Mouse (Mus musculus): ENCODE results near the gene Yif1a. TPM values are rescaled to one million over a fixed set of nuclear protein-coding genes. Genes with fewer than 3 reads are reported as not detected.
A peak's percentile ranks its signal among the peaks of the same experiment; 100 is the strongest.

The Yif1a gene
- 82.0 and 92.3 TPM in 2 replicates for polyA plus RNA-seq (2015; fragmentation: Nextera tagmentation; extraction: Ambion mirVana)

DNA sequence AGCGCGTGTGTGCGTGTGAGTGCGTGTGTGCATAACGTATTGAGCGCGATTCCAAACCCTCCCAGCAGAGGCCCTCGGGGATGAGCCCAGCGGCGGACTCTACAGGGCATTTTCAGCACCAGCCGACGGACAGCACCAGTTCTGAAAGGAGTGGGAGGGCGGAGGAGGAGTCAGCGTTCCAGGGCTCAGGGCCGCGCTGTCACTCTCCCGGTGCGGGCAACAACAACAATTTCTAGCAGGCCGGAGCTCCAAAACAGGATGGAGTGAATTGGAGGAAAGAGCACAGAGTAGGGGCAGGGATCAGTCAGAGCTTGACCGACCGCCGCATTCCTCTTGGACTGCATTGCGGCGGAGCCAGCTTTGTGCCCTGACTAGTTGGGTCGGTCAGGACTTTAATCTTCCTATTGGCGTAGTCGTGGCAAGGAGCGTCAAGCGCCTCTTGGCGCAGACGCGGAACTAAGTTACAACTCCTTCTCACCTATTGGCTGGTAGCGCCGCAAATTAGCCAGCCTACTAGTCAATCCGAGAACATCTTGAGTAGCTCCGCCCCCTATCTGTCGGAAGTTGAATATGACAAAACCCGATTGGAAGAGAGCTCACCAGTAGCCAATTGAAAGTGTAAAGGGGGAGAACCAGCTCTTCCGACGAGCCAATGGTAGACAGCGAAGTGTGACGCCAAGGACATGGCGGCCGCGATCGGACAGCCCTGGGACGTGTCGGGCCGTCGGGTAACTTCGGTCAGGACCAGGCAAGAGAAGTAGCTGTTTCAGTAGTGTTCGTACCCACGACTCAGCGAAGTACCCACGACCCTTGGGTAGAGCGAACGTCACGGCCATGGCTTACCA, at the start of gene Yif1a:
TSS of gene Yif1a (plus strand) at position 655 of the 845 bp plus-strand sequence.
- Histone ChIP-seq H3K36me3 (peaks cover 25% of the 10 kb centered on the region), H3K9ac (peak within 1 kb of the TSS; percentile 74), H3K4me2 (peak within 1 kb of the TSS; percentile 82), H3K27me3 (peaks cover 35% of the 10 kb centered on the region), H3K9me3 (replicated peaks) (no peaks in the 10 kb centered on the region), H3K4me3 (peak within 1 kb of the TSS; percentile 71), H3K27ac (peak within 1 kb of the TSS; percentile 82), H3K4me1 (replicated peaks) (peaks cover 29% of the 10 kb centered on the region)
- peak; percentile 91 for ATAC-seq (replicated peaks; ENCODE audit: insufficient number of reproducible peaks, insufficient read depth, low FRiP score, low read depth)
- WGBS: under 1% methylated on average over 58 of the region's 58 CpGs

DNA sequence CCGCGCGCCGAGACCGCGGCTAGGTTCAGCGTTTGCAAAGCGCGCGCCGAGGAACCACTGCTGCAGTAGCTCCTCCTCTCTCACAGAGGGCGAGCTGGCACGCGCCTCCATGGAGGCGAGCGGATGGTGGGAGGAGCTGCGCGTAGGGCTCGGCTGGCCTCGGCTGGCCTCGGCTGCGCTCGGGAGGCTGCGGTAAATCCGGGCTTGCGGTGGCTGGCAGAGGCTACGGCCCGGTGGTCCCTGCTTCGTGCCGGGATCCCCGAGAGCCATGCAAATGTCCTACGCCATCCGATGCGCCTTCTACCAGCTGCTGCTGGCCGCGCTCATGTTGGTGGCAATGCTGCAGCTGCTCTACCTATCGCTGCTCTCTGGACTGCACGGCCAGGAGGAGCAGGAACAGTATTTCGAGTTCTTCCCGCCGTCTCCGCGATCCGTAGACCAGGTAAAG, 49.6 kb upstream of the Yif1a start, which contains the start of the genes B4gat1 and AC124502.3:
TSS of gene B4gat1 (plus strand) at position 118 of the 448 bp plus-strand sequence.
TSS of gene AC124502.3 (plus strand) at position 183 of the 448 bp plus-strand sequence.
- peak within 1 kb of the TSS; percentile 94 for H3K9ac ChIP-seq
- H3K4me1 ChIP-seq (replicated peaks): peaks cover 36% of the 10 kb centered on the region
- H3K9me3 ChIP-seq (replicated peaks): no peaks in the 10 kb centered on the region
- ATAC-seq (replicated peaks; ENCODE audit: insufficient number of reproducible peaks, insufficient read depth, low FRiP score, low read depth): peak; percentile 90
- H3K27me3 ChIP-seq: no peaks in the 10 kb centered on the region
- H3K27ac ChIP-seq: peak within 1 kb of the TSS; percentile 77
- WGBS: under 1% methylated on average over 42 of the region's 44 CpGs
- no peaks in the 10 kb centered on the region for H3K36me3 ChIP-seq
- peak within 1 kb of the TSS; percentile 98 for H3K4me2 ChIP-seq
- peak within 1 kb of the TSS; percentile 84 for H3K4me3 ChIP-seq

DNA sequence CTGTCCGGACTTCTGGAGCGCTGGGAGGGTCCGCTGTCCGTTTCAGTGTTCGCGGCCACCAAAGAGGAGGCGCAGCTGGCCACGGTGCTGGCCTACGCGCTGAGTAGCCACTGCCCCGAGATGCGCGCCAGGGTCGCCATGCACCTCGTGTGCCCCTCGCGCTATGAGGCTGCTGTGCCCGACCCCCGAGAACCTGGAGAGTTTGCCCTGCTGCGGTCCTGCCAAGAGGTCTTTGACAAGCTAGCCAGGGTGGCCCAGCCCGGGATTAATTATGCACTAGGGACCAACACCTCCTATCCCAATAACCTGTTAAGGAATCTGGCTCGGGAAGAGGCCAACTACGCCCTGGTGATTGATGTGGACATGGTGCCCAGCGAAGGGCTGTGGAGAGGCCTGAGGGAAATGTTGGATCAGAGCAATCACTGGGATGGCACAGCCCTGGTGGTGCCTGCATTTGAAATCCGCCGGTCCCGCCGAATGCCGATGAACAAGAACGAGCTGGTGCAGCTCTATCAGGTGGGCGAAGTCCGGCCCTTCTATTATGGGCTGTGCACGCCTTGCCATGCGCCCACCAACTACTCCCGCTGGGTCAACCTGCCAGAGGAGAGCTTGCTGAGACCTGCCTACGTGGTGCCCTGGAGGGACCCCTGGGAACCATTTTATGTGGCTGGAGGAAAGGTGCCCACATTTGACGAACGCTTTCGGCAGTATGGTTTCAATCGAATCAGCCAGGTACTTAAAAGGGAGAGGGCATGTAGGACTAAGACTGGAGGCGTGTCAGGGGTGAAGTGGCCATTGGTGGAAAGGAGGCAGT, 48.8 kb upstream of the Yif1a start:
- peak overlapping the region; percentile 98 for H3K4me2 ChIP-seq
- H3K4me3 ChIP-seq: peak overlapping the region; percentile 84
- H3K9me3 ChIP-seq (replicated peaks): no peaks in the 10 kb centered on the region
- peaks cover 36% of the 10 kb centered on the region for H3K4me1 ChIP-seq (replicated peaks)
- H3K27me3 ChIP-seq: no peaks in the 10 kb centered on the region
- H3K27ac ChIP-seq: no peak overlapping the region
- 14% methylated on average over 41 of the region's 41 CpGs for WGBS
- H3K36me3 ChIP-seq: no peaks in the 10 kb centered on the region
- ATAC-seq (replicated peaks; ENCODE audit: insufficient number of reproducible peaks, insufficient read depth, low FRiP score, low read depth): 0 out of 2 replicates have a peak, but pooled peaks have one; percentile 1
- H3K9ac ChIP-seq: peak overlapping the region; percentile 94

DNA sequence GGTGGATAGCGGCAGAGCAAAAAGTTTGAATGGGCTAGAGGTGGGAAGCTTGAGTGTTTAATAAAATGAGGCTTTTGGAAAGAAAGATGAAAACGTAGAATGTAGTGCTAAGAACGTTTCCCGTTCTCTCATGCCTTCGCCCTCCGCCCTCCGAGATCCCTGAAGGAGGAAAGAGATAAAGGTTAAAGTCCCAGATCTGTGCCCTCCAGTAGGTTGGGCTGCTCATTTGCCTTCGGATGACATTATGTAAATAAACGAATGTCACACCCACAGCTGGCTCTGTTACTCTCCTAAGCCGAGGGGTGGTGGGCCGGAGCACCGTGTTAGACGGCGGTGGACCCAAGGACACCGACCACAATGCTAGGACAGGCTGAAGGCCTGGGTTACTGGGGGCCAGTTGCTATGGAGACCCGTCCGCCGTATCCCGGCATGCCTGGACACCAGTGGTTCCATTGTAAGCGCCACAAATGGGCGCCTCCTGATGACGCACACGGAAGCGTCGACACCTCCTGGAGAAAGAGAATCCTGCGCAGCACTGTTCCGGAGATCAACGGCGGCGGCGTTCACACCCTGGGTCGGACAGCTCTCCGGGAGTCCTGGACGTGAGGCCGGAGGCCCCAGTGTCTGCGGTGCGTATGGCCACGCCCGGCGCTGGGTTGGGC, 47.3 kb upstream of the Yif1a start, which contains the start of gene Brms1:
TSS of gene Brms1 (plus strand) at position 493 of the 662 bp plus-strand sequence.
- peak within 1 kb of the TSS; percentile 76 for H3K27ac ChIP-seq
- peak within 1 kb of the TSS; percentile 84 for H3K4me3 ChIP-seq
- peak; percentile 52 for ATAC-seq (replicated peaks; ENCODE audit: insufficient number of reproducible peaks, insufficient read depth, low FRiP score, low read depth)
- 4% methylated on average over 40 of the region's 40 CpGs for WGBS
- H3K9me3 ChIP-seq (replicated peaks): no peaks in the 10 kb centered on the region
- H3K27me3 ChIP-seq: no peaks in the 10 kb centered on the region
- peaks cover 36% of the 10 kb centered on the region for H3K4me1 ChIP-seq (replicated peaks)
- H3K4me2 ChIP-seq: peak within 1 kb of the TSS; percentile 98
- peak within 1 kb of the TSS; percentile 86 for H3K9ac ChIP-seq
- H3K36me3 ChIP-seq: no peaks in the 10 kb centered on the region; the same call in 1 of the 2 replicates

DNA sequence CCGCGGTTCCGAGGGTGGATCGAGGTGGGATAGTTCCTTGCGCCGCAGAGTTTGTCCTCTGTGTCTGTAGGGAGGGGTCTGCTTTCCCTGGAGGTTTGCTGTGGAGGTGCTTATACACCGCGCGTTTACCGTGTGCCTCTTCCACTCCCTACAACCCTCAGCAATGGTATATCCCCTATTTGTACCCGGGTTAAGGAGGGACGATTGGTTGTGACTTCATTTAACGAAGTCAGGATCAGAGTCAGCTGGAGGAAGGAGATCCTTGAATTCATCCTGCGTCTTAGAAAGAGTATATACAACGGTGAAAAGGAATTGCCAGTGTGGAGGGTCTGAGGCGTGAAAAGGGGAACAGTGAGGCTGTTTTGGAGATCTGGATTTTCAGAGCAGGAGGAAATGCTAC, 46.8 kb upstream of the Yif1a start:
- H3K4me1 ChIP-seq (replicated peaks): peaks cover 36% of the 10 kb centered on the region
- no peaks in the 10 kb centered on the region for H3K27me3 ChIP-seq
- peaks cover 3% of the 10 kb centered on the region; the same call in 1 of the 2 replicates for H3K36me3 ChIP-seq
- H3K4me2 ChIP-seq: peak overlapping the region; percentile 98
- 2% methylated on average over 16 of the region's 16 CpGs for WGBS
- no peaks in the 10 kb centered on the region for H3K9me3 ChIP-seq (replicated peaks)
- H3K4me3 ChIP-seq: peak overlapping the region; percentile 84
- peak overlapping the region; percentile 86 for H3K9ac ChIP-seq
- peak overlapping the region; percentile 76 for H3K27ac ChIP-seq
- no peak for ATAC-seq (replicated peaks; ENCODE audit: insufficient number of reproducible peaks, insufficient read depth, low FRiP score, low read depth)

DNA sequence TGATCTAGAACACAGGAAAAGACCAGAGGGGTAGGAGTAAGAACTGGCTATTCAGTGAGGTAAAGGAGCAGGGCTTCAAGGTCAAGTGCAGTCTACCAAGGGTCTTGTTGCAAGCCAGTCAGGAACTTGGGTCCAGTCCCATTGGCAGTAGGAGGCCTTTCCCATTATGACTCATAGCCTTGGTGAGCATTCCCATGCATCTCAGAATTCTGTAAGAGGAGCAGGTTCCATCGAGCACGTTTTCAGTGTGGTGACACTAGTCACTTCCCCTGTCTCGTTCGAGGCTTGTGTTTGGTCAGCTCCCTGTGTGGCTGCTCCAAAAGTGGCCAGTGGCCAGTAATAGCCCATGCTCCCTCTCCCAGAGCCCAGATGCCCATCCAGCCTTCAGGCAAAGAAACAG, 42.8 kb upstream of the Yif1a start:
- Histone ChIP-seq H3K4me1 (replicated peaks) (peaks cover 21% of the 10 kb centered on the region), H3K4me2 (no peak overlapping the region), H3K4me3 (no peak overlapping the region), H3K9me3 (replicated peaks) (no peaks in the 10 kb centered on the region), H3K36me3 (peaks cover 29% of the 10 kb centered on the region; the same call in 1 of the 2 replicates), H3K9ac (no peak overlapping the region), H3K27ac (no peak overlapping the region), H3K27me3 (no peaks in the 10 kb centered on the region)
- ATAC-seq (replicated peaks; ENCODE audit: insufficient number of reproducible peaks, insufficient read depth, low FRiP score, low read depth): no peak
- WGBS: 67% methylated on average over 4 of the region's 4 CpGs

DNA sequence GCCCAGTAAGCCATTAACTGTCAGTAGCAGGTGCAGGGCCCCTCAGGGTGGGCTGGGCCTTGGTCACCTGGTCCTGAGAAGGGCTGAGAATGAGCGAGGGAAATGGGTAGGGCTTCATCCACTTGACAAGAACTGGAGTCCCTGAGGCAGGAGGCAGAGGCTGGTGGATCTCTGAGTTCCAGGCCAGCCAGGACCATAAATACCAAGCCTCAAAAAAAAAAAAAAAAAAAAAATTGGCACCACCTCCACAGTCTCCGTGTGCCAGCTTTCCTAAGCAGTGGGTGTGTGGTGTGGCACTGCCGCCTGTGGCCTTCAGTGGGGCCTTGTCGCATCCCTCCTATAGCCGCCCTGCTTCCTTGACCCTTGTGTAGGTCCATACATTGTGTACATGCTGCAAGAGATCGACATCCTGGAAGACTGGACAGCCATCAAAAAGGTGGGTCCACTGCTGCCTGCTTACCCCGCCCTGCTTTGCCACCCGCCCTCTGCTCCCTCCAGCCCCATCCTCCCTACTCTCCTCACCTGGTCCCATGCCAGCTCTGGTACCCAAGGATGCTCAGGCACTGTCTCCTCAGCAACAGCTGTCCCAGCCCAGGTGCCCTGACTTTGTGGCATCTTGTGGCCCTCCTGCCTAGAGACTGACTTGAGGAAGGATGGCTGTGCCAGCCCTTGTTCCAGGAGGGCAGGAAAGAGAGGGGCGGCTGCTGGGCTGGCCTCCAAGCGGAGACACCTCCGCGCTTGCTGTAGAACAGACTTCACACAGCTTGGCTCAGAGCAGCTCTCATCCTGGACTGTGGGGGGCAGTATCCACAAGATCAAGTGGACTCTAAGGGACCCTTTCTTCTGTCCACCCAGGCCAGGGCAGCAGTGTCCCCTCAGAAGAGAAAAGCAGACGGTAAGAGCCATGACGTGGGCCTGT, 39.9 kb upstream of the Yif1a start:
- Histone ChIP-seq H3K4me2 (no peak overlapping the region), H3K36me3 (peaks cover 29% of the 10 kb centered on the region; the same call in 1 of the 2 replicates), H3K27me3 (peaks cover 12% of the 10 kb centered on the region), H3K9ac (no peak overlapping the region), H3K4me3 (no peak overlapping the region), H3K27ac (no peak overlapping the region), H3K9me3 (replicated peaks) (no peaks in the 10 kb centered on the region), H3K4me1 (replicated peaks) (peaks cover 28% of the 10 kb centered on the region)
- ATAC-seq (replicated peaks; ENCODE audit: insufficient number of reproducible peaks, insufficient read depth, low FRiP score, low read depth): no peak
- WGBS: 85% methylated on average over 14 of the region's 14 CpGs

DNA sequence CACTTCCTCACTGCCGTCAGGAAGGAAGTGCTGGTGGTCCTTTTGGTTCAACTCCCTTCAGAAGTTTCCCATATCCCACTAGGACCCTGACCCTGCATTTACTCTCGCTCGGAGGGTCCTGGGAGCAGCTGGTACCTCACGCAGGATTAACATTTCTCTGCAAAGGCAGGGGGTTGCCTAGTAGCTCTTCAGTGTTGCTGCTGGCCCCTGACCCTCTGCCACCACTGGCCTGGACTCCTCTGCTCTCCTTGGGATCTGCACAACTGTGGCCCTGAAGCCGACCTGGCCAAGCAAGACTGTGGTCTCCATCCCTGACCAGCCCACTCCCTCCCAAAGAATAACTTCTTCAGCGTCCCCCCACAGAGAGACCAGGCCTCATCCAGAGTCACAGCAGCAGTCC, 39.0 kb upstream of the Yif1a start:
- H3K9ac ChIP-seq: peak overlapping the region; percentile 21; the same call in 1 of the 2 replicates
- H3K36me3 ChIP-seq: peaks cover 29% of the 10 kb centered on the region; the same call in 1 of the 2 replicates
- H3K4me1 ChIP-seq (replicated peaks): peaks cover 28% of the 10 kb centered on the region
- no peak overlapping the region for H3K4me2 ChIP-seq
- 79% methylated on average over 6 of the region's 6 CpGs for WGBS
- H3K9me3 ChIP-seq (replicated peaks): no peaks in the 10 kb centered on the region
- no peak for ATAC-seq (replicated peaks; ENCODE audit: insufficient number of reproducible peaks, insufficient read depth, low FRiP score, low read depth)
- no peak overlapping the region for H3K27ac ChIP-seq
- H3K27me3 ChIP-seq: peaks cover 18% of the 10 kb centered on the region
- H3K4me3 ChIP-seq: no peak overlapping the region

DNA sequence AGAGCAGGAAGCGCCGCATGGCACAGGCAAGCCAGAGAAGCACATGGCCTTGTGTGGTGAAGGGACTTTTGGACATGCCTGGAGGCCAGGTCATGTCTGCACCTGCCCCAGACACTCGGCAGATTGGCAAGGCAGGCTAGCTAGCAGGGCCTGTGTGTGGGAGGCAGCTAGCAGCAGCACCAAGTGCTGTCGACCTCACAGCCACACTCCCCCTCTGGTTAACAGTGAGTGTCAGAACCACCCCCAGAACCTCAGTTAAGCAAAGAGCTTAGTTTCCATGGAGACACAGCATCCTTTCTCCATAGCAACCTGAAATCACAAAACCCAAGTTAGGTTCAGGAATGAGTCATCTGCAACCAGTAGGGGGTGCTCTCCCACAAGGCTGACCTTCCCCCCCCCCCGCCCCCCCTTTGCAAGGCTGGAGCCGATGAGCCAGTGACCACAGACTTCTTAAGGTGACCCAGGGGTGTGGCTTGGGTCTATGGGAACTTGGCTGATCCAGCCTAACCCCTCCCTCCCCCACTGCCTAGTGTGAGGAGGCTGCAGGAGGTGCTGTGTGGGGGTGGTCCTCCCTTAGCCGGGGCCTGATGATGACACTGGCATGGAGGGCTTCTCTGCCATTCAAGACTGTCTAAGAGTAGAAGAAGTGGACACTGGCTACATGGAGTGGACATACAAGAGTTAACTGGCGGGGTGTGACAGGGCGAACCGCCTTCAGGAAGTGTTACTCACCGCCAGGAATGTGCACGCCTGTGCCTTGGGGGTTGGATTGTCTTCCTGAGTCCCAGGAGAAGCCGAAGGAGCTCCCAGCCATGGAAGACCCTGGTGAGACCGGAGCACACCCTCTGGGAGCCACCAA, 38.1 kb upstream of the Yif1a start, which contains the start of gene Rin1:
TSS of gene Rin1 (plus strand) at position 435 of the 859 bp plus-strand sequence.
- peak; percentile 45 for ATAC-seq (replicated peaks; ENCODE audit: insufficient number of reproducible peaks, insufficient read depth, low FRiP score, low read depth)
- peak within 1 kb of the TSS; percentile 51 for H3K4me2 ChIP-seq
- H3K27me3 ChIP-seq: peaks cover 23% of the 10 kb centered on the region
- H3K27ac ChIP-seq: peak within 1 kb of the TSS; percentile 13
- no peaks in the 10 kb centered on the region for H3K9me3 ChIP-seq (replicated peaks)
- 16% methylated on average over 14 of the region's 14 CpGs for WGBS
- H3K4me1 ChIP-seq (replicated peaks): peaks cover 28% of the 10 kb centered on the region
- H3K9ac ChIP-seq: peak within 1 kb of the TSS; percentile 21
- H3K36me3 ChIP-seq: peaks cover 29% of the 10 kb centered on the region; the same call in 1 of the 2 replicates
- peak within 1 kb of the TSS; percentile 31 for H3K4me3 ChIP-seq
